Mouse (Mus musculus) limb, embryonic 10.5 days (tissue): ENCODE measurements around the gene Gas2l2. TPM values are rescaled to one million over a fixed set of nuclear protein-coding genes. Genes with fewer than 3 reads are reported as not detected.

Experiments
- DNase-seq: peaks from one replicate; pipeline ENCODE4 v3.0.0-alpha.2; 2017; ENCODE audit warnings: low spot score
- H3K27ac ChIP-seq: fragments of 300-500 bp; sonication (generic); 2 replicates; pipeline ENCODE4 v1.5.1; 2016; ENCODE audit warnings: mild to moderate bottlenecking
- H3K27me3 ChIP-seq: fragments of 300-500 bp; sonication (generic); 2 replicates; pipeline ENCODE4 v1.6.1; 2016; ENCODE audit warnings: low read depth, mild to moderate bottlenecking; ENCODE audit not compliant: poor library complexity, severe bottlenecking
- H3K36me3 ChIP-seq: fragments of 300-500 bp; sonication (generic); 2 replicates; pipeline ENCODE4 v1.6.1; 2016; ENCODE audit warnings: mild to moderate bottlenecking, moderate library complexity
- H3K4me1 ChIP-seq: fragments of 300-500 bp; sonication (generic); 2 replicates; pipeline ENCODE4 v1.6.1; 2016
- H3K4me3 ChIP-seq: fragments of 300-500 bp; sonication (generic); 2 replicates; pipeline ENCODE4 v1.5.1; 2016; ENCODE audit warnings: mild to moderate bottlenecking, moderate library complexity
- H3K9me3 ChIP-seq: fragments of 300-500 bp; sonication (generic); replicated peaks from 2 replicates; pipeline ENCODE4 v1.6.1; 2016; ENCODE audit warnings: mild to moderate bottlenecking
- WGBS: fragments of 180-500 bp; shearing (Covaris S2); methylation state at CpG from one replicate; pipeline ENCODE4 v1.1.7; 2016; 5-methylcytosine and 5-hydroxymethylcytosine counted together
- polyA plus RNA-seq: library from polyadenylated mRNA; unstranded; fragments of >200 nt; fragmentation: Nextera tagmentation; extraction: Ambion mirVana; gene quantifications from 2 replicates; pipeline ENCODE4 v1.2.1, GENCODE M21; 2016

Gas2l2 gene
- polyA plus RNA-seq, 1 experiment from 2014 or later = not detected

DNA sequence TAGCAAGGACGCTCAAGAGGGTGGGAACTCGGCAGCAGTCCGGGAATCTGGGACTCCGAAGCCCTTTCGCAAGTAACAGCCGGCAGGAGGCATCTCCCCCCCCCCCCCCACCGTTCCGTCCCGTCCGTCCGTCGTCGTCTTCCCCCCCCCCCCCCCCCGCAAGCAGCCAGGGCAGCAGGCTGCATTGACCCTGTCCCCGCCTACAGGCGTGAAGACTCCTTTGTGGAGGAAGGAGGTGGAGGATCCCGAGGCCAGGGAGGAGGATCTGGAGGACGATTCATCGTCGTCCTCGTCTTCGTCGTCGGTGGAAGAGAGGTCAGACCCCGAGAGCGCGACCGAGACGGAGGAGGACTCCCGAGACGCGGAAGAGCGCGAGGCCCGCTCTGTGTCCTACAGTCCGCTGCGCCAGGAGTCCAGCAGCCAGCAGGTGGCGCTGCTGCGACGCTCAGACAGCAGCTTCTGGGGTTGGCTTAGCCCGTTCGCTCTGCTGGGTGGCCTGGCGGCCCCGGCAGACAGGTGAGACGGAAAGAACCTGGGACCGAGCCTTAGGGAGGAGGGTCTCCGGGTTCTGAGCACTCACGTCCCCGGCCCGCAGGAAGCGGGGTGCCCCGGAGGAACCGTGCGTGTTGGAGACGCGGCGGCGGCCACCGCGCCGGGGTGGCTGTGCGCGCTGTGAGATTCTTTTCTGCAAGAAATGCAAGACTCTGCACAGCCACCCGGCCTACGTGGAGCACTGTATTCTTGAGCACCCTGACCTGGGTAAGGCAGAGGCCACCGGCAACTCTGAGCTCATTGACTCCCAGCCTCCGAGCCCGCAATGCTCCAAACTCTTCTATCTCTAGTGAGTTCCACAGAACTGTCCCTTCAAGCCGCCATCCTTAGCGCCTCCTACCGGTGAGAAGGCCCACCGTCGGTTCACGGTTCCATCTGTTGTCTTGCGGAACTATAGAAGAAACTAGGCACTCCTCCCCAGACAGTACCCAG is 11.1 kb upstream of the Gas2l2 start:
- H3K36me3 ChIP-seq = no peaks in the 10 kb centered on the region
- H3K27ac ChIP-seq = peak overlapping the region; percentile 79
- DNase-seq = peak; percentile 92
- under 1% methylated on average over 67 of the region's 75 CpGs for WGBS
- peaks cover 41% of the 10 kb centered on the region for H3K4me1 ChIP-seq
- H3K27me3 ChIP-seq = peaks cover 52% of the 10 kb centered on the region
- no peaks in the 10 kb centered on the region for H3K9me3 ChIP-seq
- H3K4me3 ChIP-seq = peak overlapping the region; percentile 67

DNA sequence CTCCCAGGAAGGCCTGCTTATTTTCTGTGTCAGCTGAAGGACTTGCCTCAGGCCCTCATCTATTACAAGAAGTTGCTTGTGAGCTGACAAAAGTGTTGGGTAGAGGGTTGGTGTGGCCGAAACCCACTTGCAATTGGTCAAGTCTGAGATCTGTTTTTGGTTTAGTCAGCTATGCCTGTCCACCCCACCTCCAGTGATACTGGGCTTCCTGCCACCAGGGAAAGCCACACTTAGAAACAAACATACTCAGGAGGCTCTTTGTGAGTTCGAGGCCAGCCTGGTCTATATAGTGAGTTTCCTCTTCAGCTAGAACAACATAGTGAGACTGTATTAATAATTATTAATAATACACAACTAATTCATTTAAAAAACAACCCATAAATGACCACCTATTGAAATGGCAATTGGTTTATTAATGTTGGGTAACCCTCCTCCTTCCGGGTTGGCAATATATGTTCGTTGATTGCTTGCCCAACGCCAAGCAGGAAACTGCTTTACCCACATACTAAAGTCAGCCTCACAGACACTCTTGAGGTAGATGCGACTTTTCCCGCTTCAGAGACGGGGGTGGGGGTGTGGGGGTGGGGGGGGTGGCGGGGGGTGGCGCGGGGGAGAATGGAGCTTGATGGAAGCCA is 10.3 kb upstream of the Gas2l2 start:
- WGBS = 32% methylated on average over 11 of the region's 11 CpGs
- Histone ChIP-seq H3K27me3 (peaks cover 51% of the 10 kb centered on the region), H3K27ac (no peak overlapping the region), H3K9me3 (no peaks in the 10 kb centered on the region), H3K4me3 (peak overlapping the region; percentile 67), H3K4me1 (peaks cover 36% of the 10 kb centered on the region), H3K36me3 (no peaks in the 10 kb centered on the region)
- DNase-seq = no peak

DNA sequence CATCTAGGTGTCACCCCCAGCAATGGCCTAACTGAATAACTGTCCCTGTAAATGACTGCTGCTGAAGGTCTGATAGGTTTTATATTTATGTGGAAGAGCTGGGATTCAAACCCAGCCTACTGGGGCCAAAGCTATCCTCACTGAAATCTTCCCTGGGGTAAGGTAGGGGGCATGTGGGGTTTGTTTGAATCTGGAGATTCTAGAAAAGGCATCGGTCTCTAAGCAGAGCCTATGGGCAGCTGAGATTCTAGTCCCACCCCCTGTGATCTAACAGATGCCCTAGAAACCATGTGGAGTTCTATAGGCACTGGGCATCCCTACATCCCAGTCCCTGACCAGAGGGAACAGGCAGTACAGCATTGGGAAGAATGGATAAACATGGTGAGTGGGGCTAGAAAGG is 8.1 kb upstream of the Gas2l2 start, which contains the start of gene 1700020L24Rik:
1700020L24Rik (plus strand) TSS at position 301 of the 400 bp plus-strand sequence.
- DNase-seq = no peak
- no peak within 1 kb of the TSS for H3K27ac ChIP-seq
- no peak within 1 kb of the TSS for H3K4me3 ChIP-seq
- peaks cover 30% of the 10 kb centered on the region for H3K27me3 ChIP-seq
- H3K36me3 ChIP-seq = no peaks in the 10 kb centered on the region
- H3K4me1 ChIP-seq = peaks cover 17% of the 10 kb centered on the region
- H3K9me3 ChIP-seq = no peaks in the 10 kb centered on the region
- 93% methylated on average over 1 of the region's 1 CpGs for WGBS

DNA sequence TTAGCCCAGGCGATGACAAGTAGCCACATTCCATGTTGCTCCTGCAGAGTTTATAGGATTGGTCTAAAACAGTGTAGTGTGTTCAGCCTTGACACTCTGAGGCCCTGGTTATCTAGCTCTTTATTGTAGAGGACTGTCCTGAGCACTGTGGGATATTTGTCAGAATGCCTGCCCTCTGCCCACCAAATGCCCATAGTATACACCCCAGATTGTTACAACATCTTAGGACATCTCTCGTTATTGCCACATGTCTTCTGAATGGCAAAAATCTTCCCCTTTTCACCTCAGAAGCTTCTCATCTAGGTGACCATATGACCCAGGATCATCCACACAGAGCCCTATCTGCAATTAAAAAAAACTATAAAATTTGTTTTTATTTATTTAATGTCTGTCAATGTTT is 3.3 kb upstream of the Gas2l2 start:
- Histone ChIP-seq H3K27me3 (peaks cover 38% of the 10 kb centered on the region), H3K9me3 (no peaks in the 10 kb centered on the region), H3K27ac (no peak overlapping the region), H3K4me1 (peaks cover 9% of the 10 kb centered on the region; the same call in 1 of the 2 replicates), H3K4me3 (no peak overlapping the region), H3K36me3 (no peaks in the 10 kb centered on the region)
- DNase-seq = no peak
- 83% methylated on average over 2 of the region's 2 CpGs for WGBS

DNA sequence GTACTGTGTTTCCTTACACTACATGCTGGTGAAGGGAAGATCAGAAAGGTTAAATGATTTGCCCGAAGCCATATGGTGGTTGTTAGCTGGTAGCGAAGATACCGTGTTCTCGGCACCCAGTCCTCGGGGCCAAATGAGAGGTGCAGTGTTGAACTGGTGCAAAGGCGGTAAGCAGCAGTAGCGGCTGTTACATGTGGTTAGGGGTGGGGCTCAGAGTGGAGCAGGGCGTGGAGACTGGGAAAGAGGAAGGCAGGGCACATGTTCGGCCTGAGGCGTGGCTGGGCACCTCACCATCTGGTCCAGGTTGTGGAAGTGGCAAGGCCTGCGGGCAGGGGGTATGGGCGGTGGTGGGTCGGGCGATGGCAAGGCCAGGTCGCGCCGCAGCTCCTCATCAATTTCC is 2.3 kb downstream of the Gas2l2 start:
- H3K4me1 ChIP-seq = peaks cover 15% of the 10 kb centered on the region
- H3K27ac ChIP-seq = no peak overlapping the region
- H3K9me3 ChIP-seq = no peaks in the 10 kb centered on the region
- WGBS = 20% methylated on average over 17 of the region's 17 CpGs
- H3K36me3 ChIP-seq = no peaks in the 10 kb centered on the region
- peak; percentile 30 for DNase-seq
- H3K4me3 ChIP-seq = peak overlapping the region; percentile 19
- peaks cover 68% of the 10 kb centered on the region for H3K27me3 ChIP-seq

DNA sequence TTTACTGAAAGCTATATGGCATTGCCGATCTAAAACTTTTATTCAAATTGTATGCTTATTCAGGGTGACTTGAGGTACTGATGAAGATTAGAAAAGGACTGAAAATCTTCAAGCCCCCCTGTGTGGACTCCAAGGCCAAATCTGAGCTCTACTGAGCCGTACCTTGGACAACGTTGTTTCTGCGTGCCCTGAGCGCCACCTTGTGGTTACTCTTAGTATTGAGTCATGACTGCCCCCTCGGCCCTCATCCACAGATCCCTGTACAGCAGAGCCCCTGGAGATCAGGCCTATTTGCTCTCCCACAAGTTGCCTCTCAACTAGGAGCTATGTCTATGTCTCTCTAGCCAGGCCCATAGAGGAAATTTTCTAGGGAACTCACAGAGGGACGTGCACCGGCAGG is 4.6 kb downstream of the Gas2l2 start:
- Histone ChIP-seq H3K4me3 (no peak overlapping the region), H3K9me3 (no peaks in the 10 kb centered on the region), H3K27ac (no peak overlapping the region), H3K27me3 (peaks cover 80% of the 10 kb centered on the region), H3K4me1 (peaks cover 13% of the 10 kb centered on the region), H3K36me3 (no peaks in the 10 kb centered on the region)
- DNase-seq = peak; percentile 86
- WGBS = 8% methylated on average over 8 of the region's 8 CpGs

DNA sequence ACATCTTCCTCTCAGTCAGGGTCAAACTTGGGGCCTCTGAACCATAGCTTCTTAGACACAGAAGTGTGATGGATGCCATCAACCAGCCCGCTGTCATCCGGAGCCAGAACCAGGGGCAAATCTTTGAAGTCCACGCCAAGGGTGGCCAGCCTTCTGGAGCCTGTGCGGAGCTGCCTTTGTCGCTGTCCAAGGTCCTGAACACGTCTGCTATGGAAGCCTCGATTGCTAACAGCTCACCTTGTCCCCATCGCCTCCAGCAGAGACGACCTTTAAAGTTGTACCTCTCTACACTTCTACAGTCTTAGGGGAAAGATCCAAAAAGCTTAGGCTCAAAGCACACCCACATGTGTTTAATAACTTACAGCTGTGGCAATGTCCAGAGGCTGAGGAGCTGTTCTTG is 8.0 kb downstream of the Gas2l2 start:
- 3% methylated on average over 9 of the region's 9 CpGs for WGBS

DNA sequence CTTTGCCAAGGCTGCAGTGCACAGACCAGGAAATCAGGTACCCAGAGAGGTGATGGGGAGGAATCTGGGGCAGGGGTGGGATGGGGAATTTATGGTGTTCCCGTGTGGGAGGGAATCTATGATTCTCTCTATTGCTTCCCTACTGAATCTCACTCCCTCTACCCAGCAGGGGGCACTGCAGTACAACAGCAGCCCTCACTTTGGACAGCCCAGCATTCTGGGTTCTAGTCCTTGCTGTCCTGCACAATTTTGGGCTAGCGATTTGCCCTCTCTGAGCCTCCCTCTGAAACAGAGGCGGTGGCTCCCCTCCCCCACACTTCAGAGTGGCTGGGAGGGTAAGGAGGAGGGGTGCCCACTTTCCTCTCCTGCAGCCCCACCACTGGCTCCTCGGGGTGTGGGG is 8.9 kb downstream of the Gas2l2 start:
- Histone ChIP-seq H3K4me1 (peaks cover 13% of the 10 kb centered on the region), H3K36me3 (no peaks in the 10 kb centered on the region), H3K9me3 (no peaks in the 10 kb centered on the region), H3K4me3 (no peak overlapping the region), H3K27me3 (peaks cover 63% of the 10 kb centered on the region), H3K27ac (no peak overlapping the region)
- peak; percentile 34 for DNase-seq
- 41% methylated on average over 4 of the region's 4 CpGs for WGBS

More for the DNA sequence above, 8.0 kb downstream of the Gas2l2 start:
- H3K4me1 ChIP-seq = peaks cover 13% of the 10 kb centered on the region
- no peak overlapping the region for H3K27ac ChIP-seq
- peaks cover 73% of the 10 kb centered on the region for H3K27me3 ChIP-seq
- DNase-seq = peak; percentile 89
- H3K4me3 ChIP-seq = no peak overlapping the region
- H3K9me3 ChIP-seq = no peaks in the 10 kb centered on the region
- H3K36me3 ChIP-seq = no peaks in the 10 kb centered on the region

DNA sequence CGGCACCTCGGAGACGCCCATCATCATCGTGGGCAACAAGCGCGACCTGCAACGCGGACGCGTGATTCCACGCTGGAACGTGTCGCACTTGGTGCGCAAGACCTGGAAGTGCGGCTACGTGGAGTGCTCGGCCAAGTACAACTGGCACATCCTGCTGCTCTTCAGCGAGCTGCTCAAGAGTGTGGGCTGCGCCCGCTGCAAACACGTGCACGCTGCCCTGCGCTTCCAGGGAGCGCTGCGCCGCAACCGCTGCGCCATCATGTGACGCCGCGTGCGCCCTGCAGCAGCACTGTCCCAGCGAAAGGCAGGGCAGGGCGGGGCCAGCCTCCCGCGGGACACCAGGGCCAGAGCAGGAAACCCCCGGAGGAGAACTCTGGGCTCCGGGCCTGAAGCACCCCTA is 10.7 kb downstream of the Gas2l2 start:
- H3K9me3 ChIP-seq = no peaks in the 10 kb centered on the region
- no peaks in the 10 kb centered on the region for H3K36me3 ChIP-seq
- H3K4me3 ChIP-seq = no peak overlapping the region; the same call in 1 of the 2 replicates
- peaks cover 13% of the 10 kb centered on the region for H3K4me1 ChIP-seq
- no peak overlapping the region for H3K27ac ChIP-seq
- WGBS = 6% methylated on average over 38 of the region's 38 CpGs
- peaks cover 54% of the 10 kb centered on the region for H3K27me3 ChIP-seq
- peak; percentile 40 for DNase-seq

DNA sequence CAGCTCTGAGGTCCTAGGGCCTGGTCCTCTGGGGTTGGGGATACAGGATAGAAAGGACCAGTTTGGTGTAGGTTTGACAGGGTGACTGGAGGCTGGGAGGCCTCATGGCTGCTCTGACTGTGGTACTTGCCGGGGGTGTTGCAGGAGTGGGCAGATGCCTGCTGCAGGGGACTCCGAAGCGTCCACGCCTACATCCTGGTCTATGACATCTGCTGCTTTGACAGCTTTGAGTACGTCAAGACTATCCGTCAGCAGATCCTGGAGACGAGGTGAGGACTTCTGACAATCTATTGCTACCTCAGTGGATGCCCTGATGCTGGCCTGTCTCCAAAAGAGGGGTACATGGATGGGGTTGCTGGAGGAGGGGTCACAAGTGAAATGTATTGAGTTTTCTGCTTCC is 11.5 kb downstream of the Gas2l2 start:
- DNase-seq = no peak
- WGBS = 83% methylated on average over 7 of the region's 7 CpGs
- peaks cover 13% of the 10 kb centered on the region for H3K4me1 ChIP-seq
- no peaks in the 10 kb centered on the region for H3K36me3 ChIP-seq
- H3K9me3 ChIP-seq = no peaks in the 10 kb centered on the region
- H3K4me3 ChIP-seq = no peak overlapping the region
- no peak overlapping the region for H3K27ac ChIP-seq
- H3K27me3 ChIP-seq = peaks cover 53% of the 10 kb centered on the region

DNA sequence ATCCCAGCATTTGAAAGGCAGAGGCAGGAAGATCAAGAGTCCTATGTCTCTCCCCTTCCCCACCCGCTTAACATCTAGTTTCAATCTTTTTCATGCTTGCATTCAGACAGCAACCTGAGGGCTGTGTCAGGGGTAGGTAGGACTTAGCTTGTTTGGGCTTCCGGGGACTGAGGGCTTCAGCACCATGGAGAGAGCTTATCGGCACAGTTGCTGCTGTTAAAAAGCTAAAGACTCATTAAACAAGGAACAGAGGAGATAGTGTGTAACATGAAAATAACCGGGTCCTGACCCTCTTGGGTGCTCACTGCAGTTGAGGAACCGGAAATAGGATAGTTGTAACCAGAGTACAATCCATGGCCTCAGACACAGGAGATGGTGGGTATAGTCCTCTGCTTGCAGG is 12.2 kb downstream of the Gas2l2 start:
- Histone ChIP-seq H3K27ac (no peak overlapping the region), H3K9me3 (no peaks in the 10 kb centered on the region), H3K4me3 (no peak overlapping the region), H3K27me3 (peaks cover 54% of the 10 kb centered on the region), H3K36me3 (no peaks in the 10 kb centered on the region), H3K4me1 (peaks cover 13% of the 10 kb centered on the region)
- DNase-seq = peak; percentile 79
- WGBS = 15% methylated on average over 5 of the region's 5 CpGs

DNA sequence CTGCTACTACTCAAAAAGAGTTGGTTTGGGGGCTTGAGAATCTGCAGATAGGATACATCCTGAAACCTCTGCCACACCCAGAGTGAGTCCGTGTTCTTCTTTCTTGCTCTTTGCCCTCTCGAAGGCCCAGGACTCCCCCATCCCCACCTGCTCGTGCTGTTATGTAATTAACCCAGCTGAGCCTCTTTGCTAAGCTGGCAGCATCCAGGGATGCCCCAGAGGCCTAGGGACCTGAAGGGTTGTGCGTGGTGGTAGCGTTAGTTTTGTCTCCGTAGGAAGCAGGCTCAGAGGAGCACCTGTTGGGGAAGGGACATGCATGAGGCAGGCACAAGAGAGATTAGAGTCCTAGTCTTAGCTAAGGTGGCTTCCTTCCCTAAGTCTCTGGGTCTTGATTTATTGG is 18.7 kb downstream of the Gas2l2 start:
- WGBS = 38% methylated on average over 6 of the region's 6 CpGs
- Histone ChIP-seq H3K27ac (no peak overlapping the region), H3K9me3 (no peaks in the 10 kb centered on the region), H3K4me3 (peak overlapping the region; percentile 86; the same call in 1 of the 2 replicates), H3K36me3 (no peaks in the 10 kb centered on the region), H3K27me3 (peaks cover 37% of the 10 kb centered on the region), H3K4me1 (peaks cover 14% of the 10 kb centered on the region)
- DNase-seq = no peak

DNA sequence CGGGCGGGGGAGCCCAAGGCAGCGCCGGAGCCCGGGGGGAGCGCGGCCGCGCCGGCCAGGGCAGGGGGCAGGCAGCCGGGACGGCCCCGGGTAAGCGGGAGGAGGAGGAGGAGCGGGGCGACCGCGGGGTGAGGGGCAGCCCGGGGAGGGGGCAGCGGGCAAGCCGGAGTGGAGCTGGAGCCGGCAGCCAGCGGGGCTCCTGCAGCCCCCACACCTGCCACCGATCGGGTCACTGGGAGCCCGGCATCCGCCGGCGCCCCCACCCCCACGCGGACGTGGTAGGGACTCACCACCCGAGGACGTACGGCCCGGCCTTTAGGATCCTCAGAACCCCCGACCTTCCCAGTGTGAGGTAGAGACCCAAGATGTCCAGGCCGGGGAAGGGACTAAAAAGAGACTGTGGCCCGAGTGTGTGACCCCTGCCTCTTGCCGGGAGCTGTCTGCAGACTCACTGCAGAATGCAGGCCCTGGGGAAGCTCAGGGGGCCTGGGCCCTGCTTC is 19.4 kb downstream of the Gas2l2 start:
- Histone ChIP-seq H3K27ac (peak overlapping the region; percentile 81), H3K27me3 (peaks cover 37% of the 10 kb centered on the region), H3K36me3 (no peaks in the 10 kb centered on the region), H3K4me3 (peak overlapping the region; percentile 86), H3K9me3 (no peaks in the 10 kb centered on the region), H3K4me1 (peaks cover 14% of the 10 kb centered on the region)
- peak; percentile 53 for DNase-seq
- 1% methylated on average over 38 of the region's 40 CpGs for WGBS
